Mouse (Mus musculus): ENCODE measurements at regions not wholly inside any gene's neighbourhood (a gene's known extent, or its start where the extent isn't known, plus 50 kb on each side); places are given as distances from the start of the nearest gene placed in this dataset.

- DNase-seq, result no peak
Measured at GRCm38 (mm10) chr2:78972288-78973117, 104.6 kb downstream of the Ube2e3 start.

GRCm38 (mm10) chr2:78973811-78974210, 105.9 kb downstream of the Ube2e3 start:
- DNase-seq, result no peak

GRCm38 (mm10) chr2:78974683-78975392, 106.9 kb downstream of the Ube2e3 start:
- DNase-seq, result no peak

GRCm38 (mm10) chr2:78975393-78975774, 107.5 kb downstream of the Ube2e3 start:
- DNase-seq, result no peak

GRCm38 (mm10) chr2:78976084-78976483, 108.2 kb downstream of the Ube2e3 start:
- no peak for DNase-seq

- DNase-seq, result no peak
Measured at GRCm38 (mm10) chr2:78977632-78978397, 109.9 kb downstream of the Ube2e3 start.

- no peak for DNase-seq
Measured at GRCm38 (mm10) chr2:78980019-78980418, 112.1 kb downstream of the Ube2e3 start.

- DNase-seq, result no peak
Measured at GRCm38 (mm10) chr2:78980661-78981229, 112.8 kb downstream of the Ube2e3 start.

GRCm38 (mm10) chr2:78983347-78983746, 115.4 kb downstream of the Ube2e3 start:
- DNase-seq, result no peak

GRCm38 (mm10) chr2:78983944-78984498, 116.1 kb downstream of the Ube2e3 start:
- no peak for DNase-seq

- DNase-seq, result peak; percentile 71
Measured at GRCm38 (mm10) chr2:78986984-78987383, 119.1 kb downstream of the Ube2e3 start.

GRCm38 (mm10) chr2:78987388-78987787, 119.5 kb downstream of the Ube2e3 start:
- peak; percentile 38 to 53 for DNase-seq

GRCm38 (mm10) chr2:78988224-78988623, 120.3 kb downstream of the Ube2e3 start:
- DNase-seq, result no peak

- DNase-seq, result no peak
Measured at GRCm38 (mm10) chr2:78994800-78995555, 127.1 kb downstream of the Ube2e3 start.

GRCm38 (mm10) chr2:78998637-78999036, 130.7 kb downstream of the Ube2e3 start:
- no peak for DNase-seq

- no peak for DNase-seq
Measured at GRCm38 (mm10) chr2:78999410-78999809, 131.5 kb downstream of the Ube2e3 start.

GRCm38 (mm10) chr2:79004862-79005261, 136.9 kb downstream of the Ube2e3 start:
- no peak for DNase-seq

- DNase-seq, result no peak
Measured at GRCm38 (mm10) chr2:79008642-79009041, 140.7 kb downstream of the Ube2e3 start.

GRCm38 (mm10) chr2:79009791-79010190, 141.9 kb downstream of the Ube2e3 start:
- no peak for DNase-seq

- no peak for DNase-seq
Measured at GRCm38 (mm10) chr2:79010273-79010672, 142.3 kb downstream of the Ube2e3 start.

- no peak for DNase-seq
Measured at GRCm38 (mm10) chr2:79018732-79019423, 151.0 kb downstream of the Ube2e3 start.
